In genomic region chr11:89339783-89340182, GRCm38 (mm10) we compare ENCODE assay signal across 14 mouse cellular contexts. TPM values are rescaled to one million over a fixed set of nuclear protein-coding genes. Genes with fewer than 3 reads are reported as not detected.
DNase-seq lines count a peak whose midpoint lies in the region.
"Had no signal": no experiment of that assay in that cellular context is flagged by ENCODE, and none has a peak within 500 bp of the region (broad histone marks: within the 10 kb centered on the region; RNA-seq: fewer than 3 reads in every experiment).

No protein-coding gene starts in this region.

- DNase-seq in heart, adult 18-20 months = peak; percentile 7
- no peak for DNase-seq in heart, postnatal 4 days
- DNase-seq in lung, postnatal 10 days = peak; percentile 26
- DNase-seq in lung, postnatal 25 days (ENCODE audit: low spot score) = no peak
- peak; percentile 16 for DNase-seq in fibroblast of lung, adult 2 months (ENCODE audit: low read depth)
- peak; percentile 59 for DNase-seq in ovary, postnatal 36 days (ENCODE audit: low spot score)
- no peak for DNase-seq in urinary bladder, postnatal 10 days (ENCODE audit: low spot score)
- DNase-seq: cerebellum, adult 9-11 months; embryo, embryonic 11 days; kidney, adult 18-20 months; kidney, postnatal 10 days; right cerebral cortex, adult 18-20 months had no signal

RNA-seq across cellular contexts. Expression of gene Nog, which starts 37.7 kb away (rescaled TPM):
- total RNA-seq in heart, adult 18-20 months (2021) = under 1 TPM; 0.15 to 0.30 TPM
- under 1 TPM; 0.48 to 0.50 TPM for total RNA-seq in heart, postnatal 4 days (2021)
- total RNA-seq: hematopoietic stem cell, adult 5-6 weeks; MEL had no signal

Comparison
In these comparisons a context has a peak if more than half of its experiments do, and no peak if none do; other contexts are left out.
1. DNase-seq: peak in heart, adult 18-20 months (2 of 2), lung, postnatal 10 days (single experiment), fibroblast of lung, adult 2 months (single experiment) and ovary, postnatal 36 days (single experiment); none in heart, postnatal 4 days (single experiment), lung, postnatal 25 days (single experiment) and urinary bladder, postnatal 10 days (single experiment).